Mouse (Mus musculus) layer of hippocampus, postnatal 14 days (tissue): ENCODE results near the gene Olfr787. TPM values are rescaled to one million over a fixed set of nuclear protein-coding genes. Genes with fewer than 3 reads are reported as not detected.

Experiments used
- DNase-seq, 2 experiments: peaks; one replicate each; pipeline ENCODE4 v3.0.0; 2021 to 2022; ENCODE audit warnings: low spot score in 2 of 2, mixed read lengths in 1 of 2
- long read RNA-seq, 2 experiments: library from polyadenylated mRNA; stranded (forward); transcript quantifications; one replicate each; pipeline ENCODE4 v2.0.0; 2021
- total RNA-seq, 2 experiments: library from RNA; stranded (reverse); gene quantifications; 2 replicates each; pipeline ENCODE4 v1.2.3; 2021

Olfr787 gene
- not detected for total RNA-seq
- long read RNA-seq, experiment 1, result 0 reads
- long read RNA-seq, experiment 2, result 0 reads

DNA sequence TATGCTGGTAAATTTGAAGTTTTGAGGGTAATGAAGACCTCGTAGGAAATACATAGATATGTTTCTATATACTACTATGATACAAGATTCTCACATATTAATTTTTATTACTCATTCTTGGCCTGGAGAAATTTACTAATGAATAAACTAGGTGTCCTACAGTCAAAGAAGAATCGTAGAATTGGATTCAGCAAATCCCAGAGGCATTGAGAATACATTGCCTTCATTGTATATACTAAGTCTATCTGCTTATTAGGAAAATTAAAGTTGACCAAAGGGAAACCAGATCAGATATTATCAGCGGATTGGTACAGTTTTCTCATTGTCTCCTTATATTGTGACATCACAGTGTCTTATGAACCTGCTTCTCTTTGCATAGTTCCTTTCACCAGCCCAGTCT lies at the start of gene Olfr787:
Gene Olfr787 (plus strand): TSS at position 301 of the 400 bp plus-strand sequence.
- DNase-seq, result no peak

DNA sequence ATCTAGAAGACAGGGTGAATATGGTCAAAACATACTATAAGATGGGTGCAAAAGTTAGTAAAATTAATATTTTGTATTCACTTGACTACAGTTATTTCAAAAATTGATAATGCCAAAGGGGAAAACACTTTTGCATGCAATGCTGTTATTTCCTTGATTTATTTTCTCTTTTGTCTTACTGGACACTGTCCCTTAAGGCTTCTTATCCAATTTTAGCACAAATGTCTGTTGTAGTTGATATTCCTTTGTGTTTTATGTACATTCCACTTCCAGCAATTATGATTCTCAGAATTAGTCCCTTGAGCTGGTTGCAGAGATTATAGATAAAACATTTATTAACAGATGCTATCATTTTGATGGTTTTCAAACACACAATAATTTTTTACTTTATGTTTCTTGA lies 34.7 kb upstream of the Olfr787 start, which contains the start of gene Olfr786:
Gene Olfr786 (plus strand): TSS at position 301 of the 400 bp plus-strand sequence.
- no peak for DNase-seq

DNA sequence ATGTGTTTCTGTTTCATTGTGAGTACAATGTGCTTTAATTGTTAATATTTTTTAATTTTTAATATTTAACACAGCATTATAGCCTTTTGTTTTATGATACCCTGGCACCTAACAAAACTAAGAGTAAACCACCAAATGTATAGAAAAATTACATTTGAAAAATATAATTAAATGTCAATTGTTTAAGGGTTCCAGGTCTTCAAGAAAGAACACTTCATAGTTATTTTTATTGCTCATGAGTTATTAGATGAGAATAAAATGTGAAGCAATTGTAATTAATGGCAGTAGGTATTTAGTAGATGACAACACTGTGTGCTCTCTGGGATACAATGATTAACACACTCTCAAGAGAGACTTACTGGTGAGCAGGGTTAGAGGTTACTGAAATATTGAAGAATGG lies 9.0 kb downstream of the Olfr787 start, which contains the start of gene Olfr788:
Gene Olfr788 (plus strand): TSS at position 301 of the 400 bp plus-strand sequence.
- DNase-seq, result no peak

DNA sequence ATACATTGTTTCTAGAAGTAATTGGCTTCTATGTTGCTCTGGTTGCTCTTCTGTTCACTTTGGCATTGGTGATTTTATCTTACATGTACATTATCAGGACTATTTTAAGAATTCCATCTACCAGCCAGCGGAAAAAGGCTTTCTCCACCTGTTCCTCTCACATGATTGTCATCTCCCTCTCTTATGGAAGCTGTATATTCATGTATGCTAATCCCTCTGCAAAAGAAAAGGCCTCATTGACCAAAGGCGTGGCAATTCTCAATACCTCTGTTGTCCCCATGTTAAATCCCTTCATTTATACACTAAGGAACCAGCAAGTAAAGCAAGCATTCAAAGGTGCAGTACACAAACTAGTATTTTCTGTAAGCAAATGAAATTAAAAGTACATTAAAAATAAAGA lies 11.6 kb downstream of the Olfr787 start:
- no peak for DNase-seq

DNA sequence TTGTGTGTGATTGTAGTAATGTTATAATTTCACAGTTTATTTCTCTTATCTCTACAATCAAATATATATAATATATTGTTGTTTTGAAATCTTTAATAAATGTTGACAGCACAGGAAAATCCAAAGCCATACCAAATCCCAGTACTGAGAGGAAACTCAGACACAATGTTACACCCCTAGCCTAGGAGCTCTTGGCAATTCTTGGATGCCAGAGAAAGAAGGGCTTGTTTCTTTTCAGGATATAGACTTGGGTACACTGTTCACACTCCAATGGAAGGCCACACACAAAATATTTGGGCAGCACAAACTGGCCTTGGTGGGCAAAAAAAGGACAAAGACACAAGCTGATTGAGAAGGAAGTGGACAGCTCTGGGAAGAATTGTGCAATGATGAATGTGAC lies 12.1 kb downstream of the Olfr787 start:
- no peak for DNase-seq

DNA sequence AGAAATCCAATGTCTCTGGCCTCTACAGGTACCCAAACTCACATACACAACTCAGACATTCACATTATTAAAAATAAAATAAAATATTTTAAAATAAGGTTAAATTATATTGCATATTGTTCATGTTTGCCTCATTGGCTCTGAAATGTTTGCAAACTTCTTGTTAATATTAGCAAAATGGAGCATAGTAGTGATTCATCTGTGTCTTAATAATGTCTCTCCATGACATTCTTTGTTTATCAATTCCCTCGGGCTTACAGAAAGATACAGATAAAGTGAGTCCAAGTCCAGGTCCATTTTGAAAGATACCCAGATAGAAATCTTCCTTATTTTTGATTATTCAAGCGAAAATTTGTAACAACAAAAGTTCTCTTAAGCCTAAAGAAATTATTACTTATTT lies 22.8 kb downstream of the Olfr787 start, which contains the start of gene Olfr789:
Gene Olfr789 (plus strand): TSS at position 301 of the 400 bp plus-strand sequence.
- DNase-seq, result no peak

DNA sequence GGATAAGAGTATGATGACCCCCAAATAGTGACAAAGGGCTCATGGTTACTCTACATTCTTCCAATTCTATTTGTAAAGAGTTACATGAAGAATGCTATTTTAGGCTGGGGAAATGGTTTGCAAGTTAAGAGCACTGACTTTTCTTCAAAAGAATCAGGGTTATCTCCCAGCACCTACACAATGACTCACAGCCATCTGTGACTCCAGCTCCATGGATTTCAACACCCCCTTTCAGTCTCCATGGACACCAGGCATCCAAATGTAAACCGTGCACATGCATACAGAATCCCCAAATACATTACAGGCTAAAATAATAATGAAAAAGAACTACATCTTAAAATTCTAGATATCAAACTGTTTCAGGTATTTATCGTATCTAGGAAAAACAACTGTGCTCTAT lies 28.4 kb downstream of the Olfr787 start:
- no peak for DNase-seq

DNA sequence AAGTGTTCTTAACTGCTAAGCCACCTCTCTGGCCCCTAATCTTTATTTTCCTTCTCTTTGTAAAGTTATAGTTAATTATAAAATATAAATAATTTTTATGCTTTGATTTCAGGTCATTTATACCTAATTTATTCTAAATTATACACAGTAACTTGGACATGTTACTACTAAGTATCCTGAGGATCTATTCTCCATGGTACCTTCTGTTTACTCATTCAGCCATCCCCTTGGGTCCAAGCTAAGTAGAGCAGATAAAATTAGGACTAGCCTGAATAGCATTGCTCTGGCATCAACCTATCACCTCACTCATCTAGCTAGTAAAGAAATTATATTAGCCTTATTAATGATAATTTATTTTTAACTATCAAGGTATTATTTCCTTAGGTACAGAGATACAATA lies 36.5 kb downstream of the Olfr787 start, which contains the start of gene Olfr790:
Gene Olfr790 (plus strand): TSS at position 301 of the 400 bp plus-strand sequence.
- no peak for DNase-seq

Other genes starting within 250 kb of the Olfr787 start
- not detected for gene Olfr774, start 225.7 kb upstream of the Olfr787 start, total RNA-seq
- gene Olfr775, start 213.4 kb upstream of the Olfr787 start, total RNA-seq, result not detected
- gene Olfr776, start 202.7 kb upstream of the Olfr787 start, total RNA-seq, result not detected
- not detected for gene Olfr777, start 190.4 kb upstream of the Olfr787 start, total RNA-seq
- gene Olfr780, start 143.7 kb upstream of the Olfr787 start, total RNA-seq, result not detected
- gene Olfr781, start 133.0 kb upstream of the Olfr787 start, total RNA-seq, result not detected
- gene Olfr782, start 113.0 kb upstream of the Olfr787 start, total RNA-seq, result not detected
- gene Olfr784, start 77.8 kb upstream of the Olfr787 start, total RNA-seq, result under 1 TPM in 1 of 2 experiments, not detected in 1; 0.14 TPM
- gene Olfr785, start 56.4 kb upstream of the Olfr787 start, total RNA-seq, result not detected
- not detected for gene Olfr786, start 34.6 kb upstream of the Olfr787 start, total RNA-seq
- gene Olfr788, start 9.1 kb downstream of the Olfr787 start, total RNA-seq, result not detected
- not detected for gene Olfr789, start 22.9 kb downstream of the Olfr787 start, total RNA-seq
- not detected for gene Olfr790, start 36.6 kb downstream of the Olfr787 start, total RNA-seq
- gene Olfr791, start 59.9 kb downstream of the Olfr787 start, total RNA-seq, result not detected
- not detected for gene Olfr792, start 77.3 kb downstream of the Olfr787 start, total RNA-seq
- gene Olfr794, start 105.8 kb downstream of the Olfr787 start, total RNA-seq, result not detected
- not detected for gene Olfr796, start 150.7 kb downstream of the Olfr787 start, total RNA-seq
- gene Olfr798, start 166.1 kb downstream of the Olfr787 start, total RNA-seq, result not detected
- gene Olfr799, start 175.6 kb downstream of the Olfr787 start, total RNA-seq, result not detected
- not detected for gene Olfr800, start 195.8 kb downstream of the Olfr787 start, total RNA-seq
- not detected for gene Olfr801, start 212.0 kb downstream of the Olfr787 start, total RNA-seq
- under 1 TPM; 0.10 to 0.18 TPM for gene Olfr802, start 226.3 kb downstream of the Olfr787 start, total RNA-seq
- gene Olfr803, start 232.4 kb downstream of the Olfr787 start, total RNA-seq, result not detected
- not detected for gene Olfr804, start 241.3 kb downstream of the Olfr787 start, total RNA-seq